Mouse (Mus musculus) midbrain, postnatal 0 days (tissue): ENCODE measurements around the gene Gm3854. TPM values are rescaled to one million over a fixed set of nuclear protein-coding genes. Genes with fewer than 3 reads are reported as not detected.
"Not testable (repeated sequence)": the region's sequence is repeated elsewhere in the genome, so short reads cannot be mapped to it uniquely, and the experiment has no call there.

Source experiments
- ATAC-seq: fragments of 200-750 bp; cut with Nextera tagmentation; 2 replicates; pipeline ENCODE4 v1.8.0; 2017; ENCODE audit warnings: moderate number of reproducible peaks, mild to moderate bottlenecking, moderate TSS enrichment, moderate library complexity; ENCODE audit not compliant: low FRiP score
- DNase-seq: peaks from one replicate; pipeline ENCODE4 v3.0.0-alpha.2; 2015; ENCODE audit warnings: low spot score
- H3K27ac ChIP-seq: fragments of 300-500 bp; sonication (generic); 2 replicates; pipeline ENCODE4 v1.5.1; 2014; ENCODE audit warnings: low read depth, mild to moderate bottlenecking, low read length, mixed read lengths
- H3K27me3 ChIP-seq: fragments of 300-500 bp; sonication (generic); 2 replicates; pipeline ENCODE4 v1.6.1; 2014; ENCODE audit warnings: low read length, control low read depth, mixed read lengths; ENCODE audit not compliant: insufficient read depth
- H3K36me3 ChIP-seq: fragments of 300-500 bp; sonication (generic); 2 replicates; pipeline ENCODE4 v1.6.1; 2014; ENCODE audit warnings: low read length, control low read depth, mixed read lengths; ENCODE audit not compliant: insufficient read depth
- H3K4me1 ChIP-seq: fragments of 300-500 bp; sonication (generic); 2 replicates; pipeline ENCODE4 v1.6.1; 2014; ENCODE audit warnings: mild to moderate bottlenecking, control low read depth, antibody characterized with exemption, low read length, mixed read lengths; ENCODE audit not compliant: insufficient read depth
- H3K4me2 ChIP-seq: fragments of 300-500 bp; sonication (generic); 2 replicates; pipeline ENCODE4 v1.6.1; 2014; ENCODE audit warnings: low read depth, mild to moderate bottlenecking, low read length, mixed read lengths; ENCODE audit not compliant: poor library complexity, severe bottlenecking
- H3K4me3 ChIP-seq: fragments of 300-500 bp; sonication (generic); 2 replicates; pipeline ENCODE4 v1.5.1; 2014; ENCODE audit warnings: low read depth, mild to moderate bottlenecking, low read length, moderate library complexity
- H3K9ac ChIP-seq: fragments of 300-500 bp; sonication (generic); replicated peaks from 2 replicates; pipeline ENCODE4 v1.6.1; 2014; ENCODE audit warnings: mild to moderate bottlenecking, low read length, moderate library complexity, mixed read lengths; ENCODE audit not compliant: poor library complexity, severe bottlenecking
- H3K9me3 ChIP-seq: fragments of 300-500 bp; sonication (generic); 2 replicates; pipeline ENCODE4 v1.6.1; 2016; ENCODE audit warnings: low read length, control low read depth
- CTCF ChIP-seq: IDR thresholded peaks from 2 replicates; pipeline ENCODE4 v1.5.1; 2016; ENCODE audit warnings: antibody characterized with exemption, mild to moderate bottlenecking
- WGBS: fragments of 180-500 bp; shearing (Covaris S2); extraction: QIAGEN DNeasy Blood & Tissue Kit; methylation state at CpG from one replicate; pipeline ENCODE4 v1.1.7; 2014; 5-methylcytosine and 5-hydroxymethylcytosine counted together
- polyA plus RNA-seq: library from polyadenylated mRNA; unstranded; fragments of >200 nt; fragmentation: Nextera tagmentation; extraction: Ambion mirVana; gene quantifications from 2 replicates; pipeline ENCODE4 v1.2.1, GENCODE M21; 2015
- total RNA-seq: library from RNA; depleted of rRNA; stranded (reverse); fragments of >200 nt; gene quantifications from 2 replicates; pipeline ENCODE4 v1.2.3, GENCODE M21; 2014; rRNA removed

The Gm3854 gene
- total RNA-seq (3.4 and 5.0 TPM in 2 replicates), polyA plus RNA-seq (4.5 and 5.6 TPM in 2 replicates)

DNA sequence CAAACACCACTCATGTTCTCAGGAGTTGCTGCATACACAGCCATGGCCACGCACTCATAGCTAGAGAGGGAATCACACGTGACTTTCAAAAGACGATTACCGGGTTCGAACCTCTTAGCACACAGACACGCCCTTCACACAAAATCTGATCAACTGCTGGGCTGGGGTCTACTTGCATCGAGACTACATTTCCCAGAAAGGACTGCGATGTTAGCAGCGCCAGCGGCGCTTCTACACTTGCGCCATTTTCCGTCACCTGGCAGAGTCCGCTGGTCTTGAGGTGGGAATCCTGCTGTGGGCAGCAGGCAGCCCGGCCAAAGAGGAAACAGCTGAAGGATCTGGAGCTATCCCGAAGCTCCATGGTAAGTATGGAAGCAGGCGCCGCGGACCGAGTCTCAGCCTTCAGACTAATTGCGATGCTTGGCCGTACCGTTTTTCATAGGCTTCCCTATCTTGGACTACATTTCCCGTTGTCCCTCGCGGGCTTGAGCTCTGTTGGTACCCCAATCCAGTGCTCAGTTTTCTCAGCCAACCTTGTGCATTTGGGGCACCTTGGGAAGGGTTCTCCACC lies at the start of gene Gm3854:
Gene Gm3854, plus strand, starts transcription at position 259 of the 571 bp plus-strand sequence.
- Histone ChIP-seq H3K9ac (peak within 1 kb of the TSS; percentile 64), H3K27me3 (no peaks in the 10 kb centered on the region), H3K4me2 (peak within 1 kb of the TSS; percentile 51), H3K4me3 (peak within 1 kb of the TSS; percentile 64), H3K9me3 (no peaks in the 10 kb centered on the region), H3K36me3 (no peaks in the 10 kb centered on the region), H3K4me1 (no peaks in the 10 kb centered on the region), H3K27ac (peak within 1 kb of the TSS; percentile 91)
- WGBS: 0% methylated on average over 26 of the region's 26 CpGs
- ATAC-seq (peak; percentile 91), DNase-seq (peak; percentile 93)
- TF ChIP-seq CTCF: no peak

GRCm38 (mm10) chr7:6300796-6301195 lies 42.8 kb upstream of the Gm3854 start:
- H3K27ac ChIP-seq, H3K4me3 ChIP-seq, H3K9me3 ChIP-seq, ATAC-seq, DNase-seq, H3K4me1 ChIP-seq, H3K9ac ChIP-seq, H3K27me3 ChIP-seq, H3K4me2 ChIP-seq: not testable (repeated sequence)
- 82% methylated on average over 11 of the region's 11 CpGs for WGBS
- peaks cover 47% of the 10 kb centered on the region for H3K36me3 ChIP-seq

DNA sequence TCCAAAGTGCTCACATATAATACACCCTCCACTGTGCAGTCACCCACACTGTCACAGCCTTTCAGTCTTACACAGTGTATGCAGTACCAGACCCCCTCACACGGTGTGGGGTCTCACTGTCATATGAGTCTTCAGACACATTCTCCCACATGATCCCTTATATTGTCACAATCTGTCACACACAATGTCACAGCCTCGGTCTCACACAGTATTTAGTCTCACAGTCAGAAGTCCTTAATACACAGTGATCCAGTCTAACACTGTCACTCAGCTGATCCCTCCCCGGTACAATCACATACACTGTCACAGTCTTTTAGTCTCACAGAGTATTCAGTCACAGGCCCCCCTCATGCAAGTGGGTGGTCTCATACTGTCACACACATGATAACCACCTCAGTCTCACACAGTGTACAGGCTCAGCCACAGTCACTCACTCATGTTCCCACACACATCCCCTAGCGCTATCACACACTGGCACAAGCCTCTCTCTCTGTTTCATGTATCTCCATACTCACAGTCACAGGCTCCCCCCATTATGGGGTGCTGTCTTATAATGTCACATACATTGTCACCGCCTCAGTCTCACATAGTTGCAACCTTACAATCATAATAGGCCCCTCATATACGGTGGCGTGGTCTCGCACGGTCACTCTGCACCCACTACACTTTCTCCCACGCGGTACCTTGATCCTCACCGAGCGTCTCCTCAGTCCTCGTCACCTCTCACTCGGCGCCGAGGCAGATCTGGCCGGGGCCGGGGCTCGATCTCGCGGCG lies 12.9 kb upstream of the Gm3854 start:
- H3K27ac ChIP-seq: peak overlapping the region; percentile 85
- H3K36me3 ChIP-seq: 0 out of 2 replicates have a peak, but pooled peaks cover 5% of the 10 kb centered on the region
- peak; percentile 52 for DNase-seq
- H3K9ac ChIP-seq: peak overlapping the region; percentile 80
- H3K4me3 ChIP-seq: peak overlapping the region; percentile 45
- H3K9me3 ChIP-seq: no peaks in the 10 kb centered on the region
- TF ChIP-seq CTCF: no peak
- peak overlapping the region; percentile 66 for H3K4me2 ChIP-seq
- H3K4me1 ChIP-seq: 0 out of 2 replicates have a peak, but pooled peaks cover 4% of the 10 kb centered on the region
- no peaks in the 10 kb centered on the region for H3K27me3 ChIP-seq
- ATAC-seq: peak; percentile 86
- 11% methylated on average over 23 of the region's 23 CpGs for WGBS

DNA sequence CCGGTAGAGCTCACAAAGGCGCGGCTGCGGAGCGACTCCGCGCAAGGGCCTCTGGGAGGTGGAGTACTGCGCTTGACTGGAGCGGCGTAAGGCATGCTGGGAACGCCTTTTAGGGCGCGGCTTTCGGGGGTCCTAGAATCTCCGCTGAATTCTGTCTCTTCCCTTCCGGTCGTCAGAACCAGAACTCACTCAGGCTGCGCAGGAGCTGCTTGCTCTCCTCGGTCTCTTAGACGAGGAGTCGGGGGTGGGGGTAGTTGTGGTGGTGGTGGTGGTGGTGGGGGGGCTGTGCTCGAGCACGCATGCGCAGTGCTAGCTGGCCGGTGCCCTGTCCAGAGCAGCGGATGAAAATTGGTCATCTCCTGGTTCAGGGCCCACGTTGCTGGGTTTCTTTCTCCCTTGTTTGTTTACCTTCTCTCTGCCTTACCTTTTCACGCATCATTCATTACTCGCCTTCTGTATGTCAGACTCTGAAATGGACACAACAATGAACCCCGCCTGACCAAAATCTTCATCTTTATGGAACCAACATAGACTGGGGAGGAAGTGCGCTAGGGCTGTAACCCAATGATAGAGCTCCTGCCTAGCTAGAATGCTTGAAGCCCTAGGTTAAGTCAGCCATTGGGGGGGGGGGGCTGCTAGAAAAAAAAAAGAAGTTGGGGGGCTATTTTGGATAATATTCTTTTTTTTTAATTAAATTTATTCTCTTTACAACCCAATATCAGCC lies 12.2 kb upstream of the Gm3854 start, which contains the start of gene Zfp583:
Gene Zfp583, minus strand, starts transcription at position 53 of the 724 bp plus-strand sequence.
- peak within 1 kb of the TSS; percentile 45 for H3K4me3 ChIP-seq
- 6% methylated on average over 31 of the region's 31 CpGs for WGBS
- H3K9me3 ChIP-seq: no peaks in the 10 kb centered on the region
- H3K4me2 ChIP-seq: peak within 1 kb of the TSS; percentile 66
- peak within 1 kb of the TSS; percentile 85 for H3K27ac ChIP-seq
- 0 out of 2 replicates have a peak, but pooled peaks cover 4% of the 10 kb centered on the region for H3K4me1 ChIP-seq
- H3K9ac ChIP-seq: peak within 1 kb of the TSS; percentile 80
- ATAC-seq (peak; percentile 93), DNase-seq (peak; percentile 96)
- H3K27me3 ChIP-seq: no peaks in the 10 kb centered on the region
- 0 out of 2 replicates have a peak, but pooled peaks cover 5% of the 10 kb centered on the region for H3K36me3 ChIP-seq
- no peak for TF ChIP-seq CTCF

DNA sequence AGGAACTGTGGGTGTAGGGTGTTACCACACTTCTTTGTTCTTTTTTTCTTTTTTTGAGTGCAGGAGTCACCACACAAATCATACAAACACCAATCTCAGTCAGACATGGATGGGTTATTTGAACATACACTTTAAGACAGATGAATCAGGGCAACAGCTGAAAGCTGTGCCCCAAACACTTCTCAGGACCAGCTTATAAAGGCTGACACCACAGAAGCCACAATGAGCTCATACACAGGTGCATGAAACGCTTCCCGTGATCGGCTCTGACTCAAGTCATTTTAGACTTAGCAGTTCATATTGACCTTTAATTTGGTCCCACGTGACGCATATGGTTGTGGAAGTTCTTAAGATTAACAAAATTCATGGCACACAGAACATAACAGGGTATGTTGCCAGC lies 3.7 kb upstream of the Gm3854 start:
- ATAC-seq (no peak), DNase-seq (no peak)
- Histone ChIP-seq H3K27me3 (no peaks in the 10 kb centered on the region), H3K4me2 (no peak overlapping the region), H3K4me1 (no peaks in the 10 kb centered on the region), H3K9me3 (no peaks in the 10 kb centered on the region), H3K27ac (no peak overlapping the region), H3K9ac (no peak overlapping the region), H3K36me3 (no peaks in the 10 kb centered on the region), H3K4me3 (no peak overlapping the region)
- 81% methylated on average over 5 of the region's 5 CpGs for WGBS
- no peak for TF ChIP-seq CTCF
